Mouse (Mus musculus) WW6 (cell line): ENCODE measurements around the gene Tbc1d2b.

ENCODE experiments used
- DNase-seq: peaks from one replicate; pipeline ENCODE4 v3.0.0-alpha.2; 2013; ENCODE audit warnings: low read depth, low spot score

Gene Tbc1d2b

GRCm38 (mm10) chr9:90172528-90173321 lies 97.9 kb downstream of the Tbc1d2b start:
- DNase-seq, result no peak

- DNase-seq, result no peak
Observed at GRCm38 (mm10) chr9:90171421-90171820, 99.2 kb downstream of the Tbc1d2b start.

- DNase-seq, result no peak
Observed at GRCm38 (mm10) chr9:90169965-90170364, 100.6 kb downstream of the Tbc1d2b start.

GRCm38 (mm10) chr9:90166615-90167014 lies 104.0 kb downstream of the Tbc1d2b start:
- no peak for DNase-seq

GRCm38 (mm10) chr9:90165590-90165989 lies 105.0 kb downstream of the Tbc1d2b start:
- no peak for DNase-seq

- DNase-seq, result no peak
Observed at GRCm38 (mm10) chr9:90164670-90165453, 105.7 kb downstream of the Tbc1d2b start.

- no peak for DNase-seq
Observed at GRCm38 (mm10) chr9:90163749-90164095, 106.9 kb downstream of the Tbc1d2b start.

GRCm38 (mm10) chr9:90162926-90163748 lies 107.5 kb downstream of the Tbc1d2b start, which contains the start of gene Adamts7:
Gene Adamts7 (plus strand): TSS chr9:90163069.
- DNase-seq, result no peak

- DNase-seq, result no peak
Observed at GRCm38 (mm10) chr9:90162243-90162925, 108.2 kb downstream of the Tbc1d2b start.
